Mouse (Mus musculus) heart, postnatal 0 days (tissue): ENCODE measurements at regions not wholly inside any gene's neighbourhood (a gene's known extent, or its start where the extent isn't known, plus 50 kb on each side); places are given as distances from the start of the nearest gene placed in this dataset.

Source experiments
- ATAC-seq: fragments of 200-750 bp; cut with Nextera tagmentation; 2 replicates; pipeline ENCODE4 v1.8.0; 2017; ENCODE audit warnings: low read depth, moderate number of reproducible peaks, moderate library complexity; ENCODE audit not compliant: insufficient read depth
- DNase-seq: peaks from one replicate; pipeline ENCODE4 v3.0.0-alpha.2; 2016; ENCODE audit warnings: low spot score
- H3K27ac ChIP-seq: fragments of 300-500 bp; sonication (generic); 2 replicates; pipeline ENCODE4 v1.5.1; 2014; ENCODE audit warnings: low read depth, mild to moderate bottlenecking
- H3K27me3 ChIP-seq: fragments of 300-500 bp; sonication (generic); 2 replicates; pipeline ENCODE4 v1.6.1; 2014; ENCODE audit warnings: low read length, mixed read lengths; ENCODE audit not compliant: control insufficient read depth, insufficient read depth
- H3K36me3 ChIP-seq: fragments of 300-500 bp; sonication (generic); replicated peaks from 2 replicates; pipeline ENCODE4 v1.6.1; 2014; ENCODE audit warnings: low read length, mixed read lengths; ENCODE audit not compliant: control insufficient read depth, insufficient read depth
- H3K4me1 ChIP-seq: fragments of 300-500 bp; sonication (generic); 2 replicates; pipeline ENCODE4 v1.6.1; 2014; ENCODE audit warnings: antibody characterized with exemption; ENCODE audit not compliant: control insufficient read depth, insufficient read depth
- H3K4me2 ChIP-seq: fragments of 300-500 bp; sonication (generic); 2 replicates; pipeline ENCODE4 v1.6.1; 2014; ENCODE audit warnings: low read depth, mild to moderate bottlenecking, low read length, moderate library complexity
- H3K4me3 ChIP-seq: fragments of 300-500 bp; sonication (generic); 2 replicates; pipeline ENCODE4 v1.5.1; 2014; ENCODE audit warnings: low read depth, low read length
- H3K9ac ChIP-seq: fragments of 300-500 bp; sonication (generic); replicated peaks from 2 replicates; pipeline ENCODE4 v1.6.1; 2014; ENCODE audit warnings: low read depth, low read length, mixed read lengths
- H3K9me3 ChIP-seq: fragments of 300-500 bp; sonication (generic); replicated peaks from 2 replicates; pipeline ENCODE4 v1.6.1; 2016; ENCODE audit warnings: low read length; ENCODE audit not compliant: control insufficient read depth
- CTCF ChIP-seq: IDR thresholded peaks from 2 replicates; pipeline ENCODE4 v1.5.1; 2016; ENCODE audit warnings: antibody characterized with exemption, control low read depth, low read depth
- EP300 ChIP-seq: IDR thresholded peaks from 2 replicates; pipeline ENCODE4 v1.6.1; 2016; ENCODE audit warnings: antibody characterized with exemption, low read depth
- WGBS: fragments of 180-500 bp; shearing (Covaris S2); extraction: QIAGEN DNeasy Blood & Tissue Kit; methylation state at CpG from one replicate; pipeline ENCODE4 v1.1.7; 2014; 5-methylcytosine and 5-hydroxymethylcytosine counted together

DNA sequence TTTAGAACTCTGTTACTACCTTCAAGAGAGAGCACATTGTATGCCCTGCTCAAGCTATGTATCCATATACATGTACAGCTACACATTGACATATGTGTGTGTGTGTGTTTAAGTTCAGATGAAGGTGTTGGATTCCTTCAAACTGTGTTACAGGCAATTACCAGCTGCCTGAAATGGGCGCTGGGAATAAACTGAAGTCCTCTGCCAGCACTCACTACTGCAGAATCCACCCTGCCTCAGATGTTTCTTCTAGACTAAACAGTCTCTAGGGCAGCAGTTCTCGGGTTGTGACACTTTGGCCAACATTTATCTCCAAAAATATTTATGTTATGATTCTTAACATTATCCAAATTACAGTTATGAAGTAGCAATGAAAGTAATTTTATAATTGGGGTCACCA lies 595.7 kb upstream of the Fam174a start:
- Histone ChIP-seq H3K36me3 (no peaks in the 10 kb centered on the region), H3K4me3 (no peak overlapping the region), H3K4me1 (peaks cover 8% of the 10 kb centered on the region), H3K4me2 (no peak overlapping the region), H3K27me3 (no peaks in the 10 kb centered on the region), H3K9ac (no peak overlapping the region), H3K9me3 (no peaks in the 10 kb centered on the region), H3K27ac (no peak overlapping the region)
- ATAC-seq = no peak
- TF ChIP-seq CTCF (no peak), EP300 (no peak)
- DNase-seq = no peak
- WGBS = 56% methylated on average over 2 of the region's 2 CpGs

DNA sequence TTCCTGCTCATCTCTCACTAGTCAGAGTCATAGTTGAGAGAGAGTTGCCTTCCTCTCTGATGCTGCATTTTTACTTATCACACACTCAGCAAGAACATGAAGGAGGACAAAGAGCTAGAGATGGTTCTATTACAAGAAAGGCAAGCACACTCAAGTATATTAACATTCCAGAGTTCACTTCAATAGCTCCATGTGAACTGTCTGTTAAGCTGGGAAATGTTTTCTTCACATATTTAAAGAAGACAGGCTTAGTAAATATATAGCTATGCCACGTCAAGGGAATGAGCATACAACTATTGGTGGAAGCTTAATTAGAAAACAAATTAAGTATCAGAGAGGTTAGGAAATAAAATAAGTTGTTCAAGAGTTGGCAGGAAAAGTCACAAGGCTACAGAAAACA lies 559.9 kb upstream of the Fam174a start:
- no peak for ATAC-seq
- TF ChIP-seq CTCF (no peak), EP300 (no peak)
- no peaks in the 10 kb centered on the region for H3K9me3 ChIP-seq

DNA sequence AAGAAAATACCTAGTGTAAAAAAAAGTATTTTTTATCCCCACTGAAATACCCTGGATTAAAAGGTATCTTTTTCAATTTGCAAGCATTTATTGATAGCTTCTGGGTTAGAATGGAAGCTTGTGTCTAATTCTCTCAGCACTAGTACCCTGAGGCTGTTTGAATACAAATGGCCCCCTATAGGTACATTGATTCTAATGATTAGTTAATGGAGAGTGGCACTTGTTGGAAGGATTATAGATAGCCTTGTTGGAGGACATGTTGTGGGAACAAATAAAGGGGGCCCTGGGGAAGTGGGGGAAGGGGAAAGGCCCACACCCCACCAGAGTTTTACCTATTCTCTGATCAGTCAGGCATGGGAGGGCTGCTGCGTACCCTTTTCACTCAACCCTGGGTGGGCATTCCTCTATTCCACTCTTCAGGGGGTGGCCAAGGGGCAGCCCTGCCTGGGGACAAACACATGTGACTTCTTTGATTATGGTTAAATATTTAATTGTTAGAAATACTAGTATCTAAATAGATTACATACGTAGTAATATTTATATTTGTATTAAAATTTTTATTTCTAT lies 524.3 kb upstream of the Fam174a start:
- TF ChIP-seq EP300 = no peak
- TF ChIP-seq CTCF = no peak

More for the DNA sequence above, 559.9 kb upstream of the Fam174a start:
- WGBS = 44% methylated on average over 1 of the region's 1 CpGs
- no peak for DNase-seq
- no peak overlapping the region for H3K9ac ChIP-seq
- no peak overlapping the region for H3K27ac ChIP-seq
- no peak overlapping the region for H3K4me3 ChIP-seq
- H3K36me3 ChIP-seq = no peaks in the 10 kb centered on the region
- H3K27me3 ChIP-seq = no peaks in the 10 kb centered on the region
- H3K4me2 ChIP-seq = no peak overlapping the region
- H3K4me1 ChIP-seq = no peaks in the 10 kb centered on the region

GRCm38 (mm10) chr1:94790604-94791003 lies 522.8 kb upstream of the Fam174a start:
- Histone ChIP-seq H3K27me3 (no peaks in the 10 kb centered on the region), H3K4me2 (no peak overlapping the region), H3K27ac (no peak overlapping the region), H3K9me3 (no peaks in the 10 kb centered on the region), H3K4me1 (no peaks in the 10 kb centered on the region), H3K4me3 (no peak overlapping the region), H3K9ac (no peak overlapping the region), H3K36me3 (no peaks in the 10 kb centered on the region)
- ATAC-seq = no peak
- no peak for DNase-seq
- no peak for TF ChIP-seq EP300
- TF ChIP-seq CTCF = no peak
- 57% methylated on average over 7 of the region's 7 CpGs for WGBS

More for the DNA sequence above, 524.3 kb upstream of the Fam174a start:
- Histone ChIP-seq H3K4me3 (no peak overlapping the region), H3K27ac (no peak overlapping the region), H3K27me3 (no peaks in the 10 kb centered on the region), H3K4me2 (no peak overlapping the region), H3K9ac (no peak overlapping the region), H3K4me1 (no peaks in the 10 kb centered on the region), H3K36me3 (no peaks in the 10 kb centered on the region), H3K9me3 (no peaks in the 10 kb centered on the region)
- DNase-seq (no peak), ATAC-seq (no peak)
- 88% methylated on average over 2 of the region's 2 CpGs for WGBS

DNA sequence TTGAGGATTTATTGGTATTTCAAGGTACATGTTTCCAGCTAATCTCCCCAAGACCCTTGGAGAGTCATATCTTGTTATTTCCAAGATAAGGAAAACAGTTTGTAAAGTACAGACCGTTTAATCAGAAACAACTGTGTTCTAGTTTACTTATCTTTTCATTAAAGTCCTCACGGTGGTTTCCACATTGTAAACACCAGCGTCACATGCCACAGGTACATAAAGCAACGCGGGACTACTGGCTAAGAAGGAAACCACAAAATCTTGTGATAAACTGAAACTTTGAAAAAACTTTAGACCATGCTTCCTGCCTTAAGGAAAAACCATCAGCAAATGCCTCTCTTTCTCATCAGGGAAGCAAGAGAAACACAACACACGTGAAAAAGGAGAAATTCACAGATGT lies 522.4 kb upstream of the Fam174a start:
- 23% methylated on average over 6 of the region's 6 CpGs for WGBS
- Histone ChIP-seq H3K4me1 (no peaks in the 10 kb centered on the region), H3K4me2 (no peak overlapping the region), H3K4me3 (no peak overlapping the region), H3K27ac (no peak overlapping the region), H3K27me3 (no peaks in the 10 kb centered on the region), H3K9me3 (no peaks in the 10 kb centered on the region), H3K36me3 (no peaks in the 10 kb centered on the region), H3K9ac (no peak overlapping the region)
- ATAC-seq (no peak), DNase-seq (no peak)
- TF ChIP-seq EP300 (no peak), CTCF (no peak)

DNA sequence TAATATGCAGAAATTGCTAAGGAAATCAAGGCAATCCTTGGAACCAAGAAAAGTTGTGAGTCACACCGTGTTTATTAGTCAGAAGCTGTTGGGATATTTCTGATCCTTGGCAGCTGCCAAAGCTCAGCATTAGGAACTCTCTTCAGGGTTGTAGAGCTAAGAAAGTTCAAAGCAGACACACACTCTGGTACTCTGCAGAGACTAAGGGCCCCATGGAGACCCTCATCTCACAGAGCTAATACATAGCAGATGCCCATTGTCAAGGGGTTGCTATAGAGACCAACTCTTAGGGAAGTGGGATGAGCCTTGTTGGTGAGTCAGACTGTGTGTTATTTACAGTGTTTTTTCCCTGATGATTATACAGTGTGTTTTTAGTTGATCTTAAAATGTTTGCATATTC lies 517.4 kb upstream of the Fam174a start:
- DNase-seq = no peak
- Histone ChIP-seq H3K9me3 (no peaks in the 10 kb centered on the region), H3K4me1 (no peaks in the 10 kb centered on the region), H3K27me3 (no peaks in the 10 kb centered on the region), H3K27ac (no peak overlapping the region), H3K9ac (no peak overlapping the region), H3K4me3 (no peak overlapping the region), H3K36me3 (no peaks in the 10 kb centered on the region), H3K4me2 (no peak overlapping the region)
- TF ChIP-seq CTCF = no peak
- no peak for TF ChIP-seq EP300
- 69% methylated on average over 1 of the region's 1 CpGs for WGBS
- ATAC-seq = no peak
